Mouse (Mus musculus) CH12.LX (cell line): ENCODE measurements around the gene Gpr19. TPM values are rescaled to one million over a fixed set of nuclear protein-coding genes. Genes with fewer than 3 reads are reported as not detected.

ENCODE experiments used
- DNase-seq: peaks from one replicate; pipeline ENCODE4 v3.0.0-alpha.2; 2013; ENCODE audit errors: extremely low read depth
- H3K27ac ChIP-seq: 2 replicates; pipeline ENCODE4 v1.5.1; 2012; ENCODE audit warnings: low read depth, mild to moderate bottlenecking, control low read depth, moderate library complexity; ENCODE audit not compliant: insufficient read depth
- H3K27me3 ChIP-seq: replicated peaks from 2 replicates; pipeline ENCODE3; 2012; ENCODE audit warnings: inconsistent platforms
- H3K36me3 ChIP-seq, 2 experiments: replicated peaks in 1 of 2; 2 replicates each; pipeline versions ENCODE3 to v1.6.1; 2012; ENCODE audit warnings: inconsistent platforms in 1 of 2, low read length in 1 of 2, mild to moderate bottlenecking in 1 of 2, mixed read lengths in 1 of 2, moderate library complexity in 1 of 2; ENCODE audit not compliant: control insufficient read depth in 1 of 2, insufficient read depth in 1 of 2
- H3K4me1 ChIP-seq, 2 experiments: 2 replicates each; pipeline ENCODE4 v1.6.1; 2012; ENCODE audit warnings: inconsistent platforms in 1 of 2, moderate library complexity in 1 of 2; ENCODE audit not compliant: insufficient read depth in 2 of 2, control insufficient read depth in 1 of 2
- H3K4me2 ChIP-seq: 2 replicates; pipeline ENCODE4 v1.6.1; 2012; ENCODE audit warnings: low read depth, mild to moderate bottlenecking, control low read depth; ENCODE audit not compliant: poor library complexity, insufficient read depth, severe bottlenecking
- H3K4me3 ChIP-seq, 3 experiments: fragments of 150-350 bp in 1 of 3; sonication (generic) in 1 of 3; replicated peaks in 1 of 3; 2 replicates each; pipeline versions ENCODE3 to v1.5.1; 2011 to 2012; ENCODE audit warnings: low read depth in 2 of 3, low read length in 2 of 3, mild to moderate bottlenecking in 2 of 3, moderate library complexity in 2 of 3, control low read depth in 1 of 3, improper control_type of control experiment in 1 of 3, inconsistent platforms in 1 of 3, mixed read lengths in 1 of 3; ENCODE audit not compliant: poor library complexity in 1 of 3
- H3K79me2 ChIP-seq: replicated peaks from 2 replicates; pipeline ENCODE4 v1.6.1; 2012; ENCODE audit warnings: mild to moderate bottlenecking, moderate library complexity; ENCODE audit not compliant: control insufficient read depth, poor library complexity, insufficient read depth, severe bottlenecking; ENCODE audit errors: extremely low read depth
- H3K9ac ChIP-seq: 2 replicates; pipeline ENCODE4 v1.6.1; 2012; ENCODE audit warnings: low read depth, mild to moderate bottlenecking, control low read depth, moderate library complexity; ENCODE audit not compliant: insufficient read depth
- H3K9me3 ChIP-seq: replicated peaks from 2 replicates; pipeline ENCODE3; 2012; ENCODE audit warnings: low read length, inconsistent platforms, mixed read lengths
- BHLHE40 ChIP-seq: IDR thresholded peaks from 2 replicates; pipeline ENCODE4 v1.6.1; 2011; ENCODE audit warnings: mild to moderate bottlenecking, low read depth, low read length, improper control_type of control experiment
- CHD1 ChIP-seq: IDR thresholded peaks from 2 replicates; pipeline ENCODE4 v1.6.1; 2012; ENCODE audit warnings: low read depth, low read length, improper control_type of control experiment, inconsistent platforms
- CHD2 ChIP-seq: IDR thresholded peaks from 2 replicates; pipeline ENCODE4 v1.6.1; 2011; ENCODE audit warnings: low read length, improper control_type of control experiment
- CTCF ChIP-seq, 2 experiments: IDR thresholded peaks in 1 of 2; conservative IDR thresholded peaks in 1 of 2; 2 replicates each; pipeline ENCODE4 v1.5.1; 2011 to 2012; ENCODE audit warnings: low read depth in 2 of 2, low read length in 2 of 2, improper control_type of control experiment in 1 of 2, inconsistent platforms in 1 of 2, mild to moderate bottlenecking in 1 of 2, moderate library complexity in 1 of 2
- E2F4 ChIP-seq: IDR thresholded peaks from 2 replicates; pipeline ENCODE4 v1.6.1; 2011; ENCODE audit warnings: low read depth, low read length, improper control_type of control experiment; ENCODE audit not compliant: insufficient replicate concordance
- ELF1 ChIP-seq: IDR thresholded peaks from 2 replicates; pipeline ENCODE4 v1.6.1; 2014; ENCODE audit warnings: low read depth, mild to moderate bottlenecking, inconsistent platforms, low read length, improper control_type of control experiment
- EP300 ChIP-seq: IDR thresholded peaks from 2 replicates; pipeline ENCODE4 v1.6.1; 2011; ENCODE audit warnings: low read length, improper control_type of control experiment
- ETS1 ChIP-seq: conservative IDR thresholded peaks from 2 replicates; pipeline ENCODE4 v1.6.1; 2012; ENCODE audit warnings: low read depth, mild to moderate bottlenecking, inconsistent platforms, low read length, improper control_type of control experiment, moderate library complexity
- GABPA ChIP-seq: IDR thresholded peaks from 2 replicates; pipeline ENCODE4 v1.6.1; 2012; ENCODE audit warnings: low read depth, low read length, improper control_type of control experiment, inconsistent platforms; ENCODE audit not compliant: insufficient replicate concordance
- HCFC1 ChIP-seq: IDR thresholded peaks from 2 replicates; pipeline ENCODE4 v1.6.1; 2012; ENCODE audit warnings: low read depth, mild to moderate bottlenecking, inconsistent platforms, low read length, improper control_type of control experiment
- IRF4 ChIP-seq: IDR thresholded peaks from 2 replicates; pipeline ENCODE4 v1.6.1; 2014; ENCODE audit warnings: low read depth, mild to moderate bottlenecking, inconsistent platforms, low read length, improper control_type of control experiment
- JUND ChIP-seq: conservative IDR thresholded peaks from 2 replicates; pipeline ENCODE4 v1.6.1; 2011; ENCODE audit warnings: low read depth, low read length, improper control_type of control experiment
- KAT2A ChIP-seq: IDR thresholded peaks from 2 replicates; pipeline ENCODE4 v1.6.1; 2012; ENCODE audit warnings: low read length, improper control_type of control experiment, inconsistent platforms; ENCODE audit not compliant: insufficient replicate concordance
- MAFK ChIP-seq: IDR thresholded peaks from 2 replicates; pipeline ENCODE4 v1.6.1; 2011; ENCODE audit warnings: low read length, improper control_type of control experiment; ENCODE audit not compliant: insufficient replicate concordance
- MAX ChIP-seq: IDR thresholded peaks from 2 replicates; pipeline ENCODE4 v1.6.1; 2011; ENCODE audit warnings: low read length, improper control_type of control experiment
- MAZ ChIP-seq: IDR thresholded peaks from 2 replicates; pipeline ENCODE4 v1.6.1; 2012; ENCODE audit warnings: low read depth, mild to moderate bottlenecking, inconsistent platforms, low read length, improper control_type of control experiment, moderate library complexity
- MEF2A ChIP-seq: IDR thresholded peaks from 2 replicates; pipeline ENCODE4 v1.6.1; 2014; ENCODE audit warnings: low read depth, mild to moderate bottlenecking, inconsistent platforms, low read length, improper control_type of control experiment, borderline replicate concordance
- MXI1 ChIP-seq: IDR thresholded peaks from 2 replicates; pipeline ENCODE4 v1.6.1; 2011; ENCODE audit warnings: mild to moderate bottlenecking, low read depth, low read length, improper control_type of control experiment
- MYC ChIP-seq: IDR thresholded peaks from 2 replicates; pipeline ENCODE4 v1.6.1; 2011; ENCODE audit warnings: low read depth, mild to moderate bottlenecking, improper control_type of control experiment, low read length
- NELFE ChIP-seq: IDR thresholded peaks from 2 replicates; pipeline ENCODE4 v1.6.1; 2011; ENCODE audit warnings: low read depth, low read length, improper control_type of control experiment
- NRF1 ChIP-seq: IDR thresholded peaks from 2 replicates; pipeline ENCODE4 v1.6.1; 2014; ENCODE audit warnings: low read depth, mild to moderate bottlenecking, inconsistent platforms, low read length, improper control_type of control experiment, moderate library complexity
- PAX5 ChIP-seq: IDR thresholded peaks from 2 replicates; pipeline ENCODE4 v1.6.1; 2012; ENCODE audit warnings: low read length, inconsistent platforms, mixed read lengths
- POLR2A ChIP-seq: IDR thresholded peaks from 2 replicates; pipeline ENCODE4 v1.6.1; 2011; ENCODE audit warnings: low read depth, mild to moderate bottlenecking, improper control_type of control experiment, low read length
- POLR2AphosphoS2 ChIP-seq: IDR thresholded peaks from 2 replicates; pipeline ENCODE4 v1.6.1; 2011; ENCODE audit warnings: low read depth, low read length, improper control_type of control experiment
- RAD21 ChIP-seq: IDR thresholded peaks from 2 replicates; pipeline ENCODE4 v1.6.1; 2011; ENCODE audit warnings: low read depth, mild to moderate bottlenecking, low read length, improper control_type of control experiment, moderate library complexity
- RCOR1 ChIP-seq: conservative IDR thresholded peaks from 2 replicates; pipeline ENCODE4 v1.6.1; 2012; ENCODE audit warnings: low read depth, mild to moderate bottlenecking, inconsistent platforms, low read length, improper control_type of control experiment
- SIN3A ChIP-seq: IDR thresholded peaks from 2 replicates; pipeline ENCODE4 v1.6.1; 2012; ENCODE audit warnings: low read length, improper control_type of control experiment, inconsistent platforms
- SMC3 ChIP-seq: IDR thresholded peaks from 2 replicates; pipeline ENCODE4 v1.6.1; 2011; ENCODE audit warnings: low read depth, low read length, improper control_type of control experiment
- TBP ChIP-seq: conservative IDR thresholded peaks from 2 replicates; pipeline ENCODE4 v1.6.1; 2011; ENCODE audit warnings: low read depth, low read length, improper control_type of control experiment
- TCF12 ChIP-seq: IDR thresholded peaks from 2 replicates; pipeline ENCODE4 v1.6.1; 2014; ENCODE audit warnings: low read depth, mild to moderate bottlenecking, inconsistent platforms, low read length, improper control_type of control experiment
- UBTF ChIP-seq: IDR thresholded peaks from 2 replicates; pipeline ENCODE4 v1.6.1; 2012; ENCODE audit warnings: low read depth, mild to moderate bottlenecking, inconsistent platforms, low read length, improper control_type of control experiment, moderate library complexity
- USF1 ChIP-seq: IDR thresholded peaks from 2 replicates; pipeline ENCODE4 v1.6.1; 2014; ENCODE audit warnings: low read depth, mild to moderate bottlenecking, inconsistent platforms, low read length, improper control_type of control experiment
- USF2 ChIP-seq: conservative IDR thresholded peaks from 2 replicates; pipeline ENCODE4 v1.6.1; 2011; ENCODE audit warnings: low read depth, low read length, improper control_type of control experiment
- ZC3H11A ChIP-seq: IDR thresholded peaks from 2 replicates; pipeline ENCODE4 v1.6.1; 2012; ENCODE audit warnings: low read depth, mild to moderate bottlenecking, inconsistent platforms, low read length, improper control_type of control experiment
- ZKSCAN1 ChIP-seq: IDR thresholded peaks from 2 replicates; pipeline ENCODE4 v1.6.1; 2012; ENCODE audit warnings: low read depth, inconsistent platforms, low read length, improper control_type of control experiment, borderline replicate concordance
- ZMIZ1 ChIP-seq: IDR thresholded peaks from 2 replicates; pipeline ENCODE4 v1.6.1; 2012; ENCODE audit warnings: low read depth, mild to moderate bottlenecking, inconsistent platforms, low read length, improper control_type of control experiment
- ZNF384 ChIP-seq: IDR thresholded peaks from 2 replicates; pipeline ENCODE4 v1.6.1; 2012; ENCODE audit warnings: low read depth, low read length, improper control_type of control experiment, inconsistent platforms
- dilution Hi-C: fragments of 300-500 bp; cut with MboI; formaldehyde crosslinking; loops from 2 replicates; pipeline ENCODE4 v1.14.3; 2020; ENCODE audit warnings: low sequenced_read_pairs; ENCODE audit not compliant: extremely low pct_unique_long_range_greater_than_20kb, extremely low pct_ligation_motif_present
- in situ Hi-C: fragments of 300-500 bp; cut with MboI; formaldehyde crosslinking; loops from 3 replicates; pipeline ENCODE4 v1.14.3; 2019; ENCODE audit warnings: low sequenced_read_pairs, low pct_ligation_motif_present, low pct_unique_long_range_greater_than_20kb, mixed read lengths
- polyA plus RNA-seq: library from polyadenylated mRNA; unstranded; fragments of >175 nt; gene quantifications from 2 replicates; pipeline ENCODE4 v1.2.1, GENCODE M21; 2012; ENCODE audit warnings: low read depth; ENCODE audit not compliant: insufficient read length
- total RNA-seq, 2 experiments: library from RNA; depleted of rRNA; stranded (reverse); fragments of 300-350 nt in 1 of 2; fragments of >200 nt in 1 of 2; gene quantifications; 2 replicates each; pipeline ENCODE4 v1.2.3; 2012 to 2014

The Gpr19 gene
- total RNA-seq (2012; rRNA removed) (6.3 and 7.5 TPM in 2 replicates), total RNA-seq (2014; rRNA removed) (3.8 and 5.2 TPM in 2 replicates), polyA plus RNA-seq (4.8 and 6.0 TPM in 2 replicates)

DNA sequence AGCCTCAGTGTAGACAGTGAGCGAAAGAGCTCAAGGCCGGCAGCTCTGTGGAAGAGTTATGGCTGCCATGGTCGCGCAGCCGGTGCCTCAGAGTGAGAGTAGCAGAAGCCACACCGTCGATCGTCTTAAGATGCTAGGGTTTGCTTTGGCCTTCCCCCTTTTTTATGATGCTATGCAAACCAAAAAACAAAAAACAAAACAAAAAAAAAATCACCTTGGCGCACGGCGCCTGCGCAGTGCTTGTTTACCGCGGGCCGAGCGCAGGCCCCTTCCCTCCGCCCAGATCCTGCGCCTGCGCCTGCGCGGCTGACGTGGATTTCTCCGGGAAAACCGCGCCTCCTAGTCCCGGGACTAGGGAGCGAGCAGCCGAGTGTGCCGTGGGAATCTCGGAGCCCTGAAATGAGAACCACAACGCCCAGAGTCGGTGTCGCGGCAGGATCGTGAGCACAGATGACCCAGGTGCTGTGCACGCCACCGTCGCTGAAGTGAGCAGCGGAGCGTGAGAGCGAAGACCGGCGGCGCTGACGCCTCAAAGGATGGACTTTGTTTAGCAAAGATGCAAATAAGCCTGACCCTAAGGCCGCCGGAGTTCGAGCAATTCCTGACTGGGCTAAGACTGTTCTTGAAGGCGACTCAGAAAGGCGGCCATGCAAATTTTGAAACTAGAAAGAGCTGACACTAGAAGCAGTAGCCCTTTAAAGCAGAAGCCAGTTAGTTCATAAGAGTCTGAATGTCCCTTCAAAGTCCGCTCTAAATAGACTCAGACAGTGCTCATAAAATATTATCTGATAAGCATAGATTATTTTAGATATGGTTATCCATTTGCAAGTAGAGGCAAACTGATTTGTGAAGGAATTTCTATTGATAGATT lies at the start of gene Gpr19:
TSS of gene Gpr19 (minus strand) at position 484 of the 871 bp plus-strand sequence.
- dilution Hi-C loops = no loop called here
- H3K9me3 ChIP-seq = no peaks in the 10 kb centered on the region
- TF ChIP-seq PAX5 = no peak
- TF ChIP-seq GABPA = no peak
- no peak for TF ChIP-seq CHD1
- 0 out of 2 replicates have a peak, but pooled peaks have one; percentile 74 for TF ChIP-seq IRF4
- TF ChIP-seq TBP = peak; percentile 91
- peak; percentile 29; the same call in 1 of the 2 replicates for TF ChIP-seq MAZ
- TF ChIP-seq TCF12 = peak; percentile 76
- peak; percentile 86 for TF ChIP-seq ETS1
- TF ChIP-seq ELF1 = peak; percentile 48; the same call in 1 of the 2 replicates
- peak; percentile 90 for TF ChIP-seq NRF1
- 0 out of 4 replicates have a peak, but pooled peaks of 1 of the 2 experiments have one; percentile 12 for TF ChIP-seq CTCF (conservative IDR thresholded peaks at IDR 0.05 in 1 of 2, IDR thresholded peaks at IDR 0.05 in 1 of 2; ENCODE audit: low read depth in 2 of 2, low read length in 2 of 2)
- TF ChIP-seq ZC3H11A = no peak
- peak; percentile 91 for TF ChIP-seq RCOR1
- no peak for TF ChIP-seq NELFE
- TF ChIP-seq SMC3 = peak; percentile 19
- TF ChIP-seq ZKSCAN1 = no peak
- peak; percentile 65 for TF ChIP-seq EP300
- peak; percentile 87; the same call in 1 of the 2 replicates for TF ChIP-seq POLR2A
- no peak; the same call in 1 of the 2 replicates for TF ChIP-seq POLR2AphosphoS2
- TF ChIP-seq BHLHE40 = peak; percentile 98
- peak; percentile 91 for TF ChIP-seq ZMIZ1
- TF ChIP-seq USF1 = no peak
- 0 out of 2 replicates have a peak, but pooled peaks have one; percentile 32 for TF ChIP-seq UBTF
- no peak; the same call in 1 of the 2 replicates for TF ChIP-seq RAD21
- no peak for TF ChIP-seq JUND
- no peak for TF ChIP-seq USF2
- 0 out of 2 replicates have a peak, but pooled peaks have one; percentile 63 for TF ChIP-seq KAT2A
- TF ChIP-seq CHD2 = no peak; the same call in 1 of the 2 replicates
- peak; percentile 45; the same call in 1 of the 2 replicates for TF ChIP-seq E2F4
- peak; percentile 4 for TF ChIP-seq HCFC1
- TF ChIP-seq MAFK = peak; percentile 55; the same call in 1 of the 2 replicates
- peak; percentile 77 for TF ChIP-seq SIN3A
- peak; percentile 62; the same call in 1 of the 2 replicates for TF ChIP-seq MYC
- peak; percentile 91 for TF ChIP-seq ZNF384
- TF ChIP-seq MAX = peak; percentile 92
- TF ChIP-seq MXI1 = peak; percentile 24; the same call in 1 of the 2 replicates
- peak; percentile 73; the same call in 1 of the 2 replicates for TF ChIP-seq MEF2A

More for the DNA sequence above, at the start of gene Gpr19:
- H3K4me1 ChIP-seq = peaks cover 2 to 25% of the 10 kb centered on the region in 2 experiments; a peak in 3 of 4 replicates
- H3K27ac ChIP-seq = peak within 1 kb of the TSS; percentile 97
- H3K36me3 ChIP-seq = peaks cover 0 to 5% of the 10 kb centered on the region in 2 experiments
- no peaks in the 10 kb centered on the region for H3K79me2 ChIP-seq
- peak; percentile 88 for DNase-seq
- peak within 1 kb of the TSS; percentile 66 to 90 (median 72) for H3K4me3 ChIP-seq
- no peaks in the 10 kb centered on the region for H3K27me3 ChIP-seq
- H3K4me2 ChIP-seq = peak within 1 kb of the TSS; percentile 53
- in situ Hi-C loops = no loop called here
- peak within 1 kb of the TSS; percentile 94 for H3K9ac ChIP-seq
